Mouse (Mus musculus): ENCODE measurements at regions not wholly inside any gene's neighbourhood (a gene's known extent, or its start where the extent isn't known, plus 50 kb on each side); places are given as distances from the start of the nearest gene placed in this dataset.

DNA sequence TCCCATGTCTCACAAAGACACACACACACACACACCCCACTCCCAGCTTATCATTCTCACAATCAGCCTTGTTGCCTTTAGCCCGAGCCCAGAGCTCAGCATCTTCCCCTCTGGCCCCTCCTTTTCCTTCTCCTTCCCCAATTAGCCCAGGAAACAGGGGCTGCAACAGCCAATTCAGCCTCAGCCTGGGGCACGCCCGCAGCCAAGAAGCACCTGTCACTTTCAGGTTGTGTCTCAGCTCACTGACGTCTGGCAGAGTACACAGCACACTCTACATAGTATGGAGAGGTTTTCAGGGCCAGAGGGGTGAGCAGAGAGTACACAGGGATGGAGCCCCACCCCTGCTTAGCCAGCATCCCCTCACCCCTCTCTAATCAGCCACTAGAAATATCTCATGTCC, 106.4 kb downstream of the Plxna1 start:
- no peak for DNase-seq (ENCODE audit: low read depth, low spot score)

- DNase-seq (ENCODE audit: low read depth, low spot score) = no peak
Measured at GRCm38 (mm10) chr6:89256630-89257292, 105.7 kb downstream of the Plxna1 start.

DNA sequence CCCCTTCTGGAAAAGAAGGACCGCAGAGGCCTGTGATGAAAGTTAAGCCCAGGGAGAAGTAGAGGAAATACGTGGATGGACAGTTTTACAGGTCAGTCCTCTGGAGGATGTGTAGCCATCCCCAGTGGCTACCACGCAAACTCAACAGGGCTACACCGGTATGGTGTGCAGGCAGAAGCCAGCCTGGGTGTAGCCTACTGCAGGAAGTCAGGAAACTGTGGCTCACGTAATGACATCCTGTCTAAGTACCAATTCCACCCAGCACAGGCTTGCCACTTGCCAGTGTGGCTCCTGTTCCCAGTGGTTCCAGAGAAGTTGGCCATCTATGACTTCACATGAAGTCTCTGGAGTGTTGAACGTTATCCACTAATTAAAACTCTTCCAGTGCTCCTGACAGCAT, 105.0 kb downstream of the Plxna1 start:
- DNase-seq (ENCODE audit: low read depth, low spot score) = no peak

GRCm38 (mm10) chr6:89258140-89258539, 104.3 kb downstream of the Plxna1 start:
- DNase-seq (ENCODE audit: low read depth, low spot score) = no peak

- no peak for DNase-seq (ENCODE audit: low read depth, low spot score)
Measured at GRCm38 (mm10) chr6:89259406-89259994, 102.9 kb downstream of the Plxna1 start.

DNA sequence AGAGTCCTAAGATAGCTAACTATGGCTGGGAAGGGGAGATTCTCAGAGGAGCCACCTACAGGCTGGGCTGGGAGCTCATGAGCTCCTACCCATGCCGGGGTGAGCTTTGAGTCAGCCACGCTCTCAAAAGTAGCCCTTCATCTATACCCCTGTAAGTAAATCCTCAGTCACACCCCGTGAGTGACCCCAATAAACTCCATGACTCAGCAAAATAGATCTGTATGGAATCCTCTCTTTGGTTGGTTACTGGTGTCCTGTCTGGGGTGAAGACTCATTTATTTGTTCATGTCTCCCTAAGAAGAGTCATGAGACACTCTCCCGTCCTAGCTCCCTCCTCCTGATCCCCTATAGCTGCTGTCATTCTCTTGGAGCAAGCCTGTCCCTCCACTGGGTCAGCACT, 99.5 kb downstream of the Plxna1 start:
- DNase-seq (ENCODE audit: low read depth, low spot score) = no peak

DNA sequence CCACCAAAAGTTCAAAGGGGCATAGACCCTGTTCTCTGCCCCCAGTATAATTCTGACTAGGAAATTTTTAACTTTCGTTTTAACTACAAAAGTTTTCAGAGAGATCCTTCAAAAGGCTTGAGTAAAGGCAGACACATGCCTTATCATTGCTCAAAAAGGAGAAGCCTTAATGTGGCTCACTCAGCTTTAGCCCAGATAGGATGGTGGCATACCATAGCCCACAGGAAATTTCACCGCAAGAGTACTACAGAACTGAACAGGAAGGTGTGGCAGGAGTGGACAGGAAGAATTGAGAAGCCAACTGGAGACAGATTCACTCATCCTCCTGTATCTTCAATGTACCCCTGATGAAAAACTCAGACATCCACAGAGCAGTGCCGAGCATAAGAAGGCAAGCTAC, 97.1 kb downstream of the Plxna1 start:
- no peak for DNase-seq (ENCODE audit: low read depth, low spot score)

All from embryo, embryonic 11.5 days (tissue).